Mouse (Mus musculus): ENCODE measurements at regions not wholly inside any gene's neighbourhood (a gene's known extent, or its start where the extent isn't known, plus 50 kb on each side); places are given as distances from the start of the nearest gene placed in this dataset.

DNA sequence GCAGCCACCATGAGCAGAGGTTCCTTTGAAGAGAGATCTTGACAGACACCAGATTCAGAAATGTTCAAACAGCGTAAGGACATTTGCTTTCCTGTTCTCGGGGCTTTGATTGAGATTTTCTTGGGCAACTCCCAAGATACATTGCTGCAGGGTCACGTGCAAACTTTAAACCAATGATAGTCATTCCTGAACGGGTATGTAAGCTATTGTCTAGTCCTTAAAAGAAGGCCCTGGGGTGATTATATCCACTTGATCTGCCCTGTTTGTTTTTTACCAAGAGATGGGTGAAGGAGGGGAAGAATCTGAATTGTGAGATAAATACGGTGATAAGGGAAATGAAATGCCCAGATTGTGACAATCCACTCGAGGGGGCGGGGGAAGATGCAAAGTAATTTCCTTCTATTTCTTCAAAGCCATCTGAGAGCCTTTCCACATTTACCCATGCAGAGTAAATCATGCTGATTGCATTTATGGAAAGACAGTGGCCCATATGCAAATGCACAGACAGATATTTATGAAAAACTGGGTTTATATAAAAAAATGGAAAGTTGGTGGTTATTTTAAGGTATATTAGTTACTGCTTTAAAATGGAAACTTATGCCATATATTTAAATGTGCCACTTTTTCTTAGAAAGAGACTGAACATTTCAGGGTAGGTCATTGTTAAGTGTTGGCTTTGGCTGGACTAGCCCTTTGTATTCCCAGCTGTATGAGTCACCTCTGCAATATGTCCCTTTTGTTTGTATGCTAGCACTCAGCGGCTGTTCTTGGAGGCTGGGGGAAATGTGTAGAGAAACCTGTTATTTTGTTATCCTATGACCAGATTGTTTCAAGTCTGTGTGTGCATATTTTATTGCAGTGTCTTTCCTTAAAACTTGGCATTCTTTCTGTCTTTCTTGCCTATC, 142.7 kb upstream of the Igbp1b start:
- no peak for TF ChIP-seq CTCF (IDR thresholded peaks at IDR 0.05; ENCODE audit: borderline replicate concordance, extremely low read depth, insufficient read depth, insufficient read length)
- DNase-seq (ENCODE audit: low read depth) = peak; percentile 66

DNA sequence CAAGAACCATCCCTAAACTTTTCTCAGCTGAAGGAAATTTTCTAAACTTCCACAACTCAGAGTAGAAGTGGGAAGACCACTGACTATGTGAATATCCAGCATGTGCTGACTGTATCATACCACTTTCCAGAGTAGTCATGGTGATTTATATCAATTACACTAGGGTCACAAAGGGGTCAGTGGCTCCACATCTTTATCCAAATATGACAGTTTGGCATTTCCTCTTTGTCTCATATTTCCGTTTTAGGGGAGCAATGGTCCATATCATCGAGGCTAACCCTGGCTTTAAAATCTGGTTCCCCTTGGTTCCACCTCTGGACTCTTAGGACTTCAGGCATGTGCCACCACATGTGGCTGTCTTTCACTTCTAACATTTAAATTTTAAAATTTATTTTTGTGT, 136.4 kb upstream of the Igbp1b start:
- TF ChIP-seq POLR2A (IDR thresholded peaks at IDR 0.05; ENCODE audit: borderline replicate concordance, extremely low read depth, insufficient read depth, insufficient read length, poor library complexity, severe bottlenecking) (no peak), CTCF (IDR thresholded peaks at IDR 0.05; ENCODE audit: borderline replicate concordance, extremely low read depth, insufficient read depth, insufficient read length) (no peak)
- no peak for DNase-seq (ENCODE audit: low read depth)

DNA sequence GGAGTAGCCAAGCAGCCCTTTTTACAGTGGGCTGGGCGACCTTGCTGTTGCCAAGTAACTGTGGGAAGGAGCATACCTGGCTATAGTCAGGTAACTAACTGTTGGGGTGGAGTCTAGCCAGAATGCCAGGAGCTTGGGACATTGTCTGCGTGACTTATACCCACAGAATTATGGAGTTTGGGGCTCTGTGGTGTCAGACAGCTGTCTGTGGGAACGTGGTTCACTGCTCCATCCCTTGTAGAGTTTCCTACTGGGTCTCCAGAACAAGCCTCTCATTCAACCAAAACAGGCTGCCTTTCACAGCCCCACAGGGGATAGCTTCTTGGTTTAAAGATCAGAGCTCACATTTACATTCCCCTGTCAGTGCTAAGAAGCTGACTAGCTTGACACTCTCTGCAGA, 134.5 kb upstream of the Igbp1b start:
- TF ChIP-seq POLR2A (IDR thresholded peaks at IDR 0.05; ENCODE audit: borderline replicate concordance, extremely low read depth, insufficient read depth, insufficient read length, poor library complexity, severe bottlenecking) (no peak), CTCF (IDR thresholded peaks at IDR 0.05; ENCODE audit: borderline replicate concordance, extremely low read depth, insufficient read depth, insufficient read length) (no peak)
- DNase-seq (ENCODE audit: low read depth) = no peak

DNA sequence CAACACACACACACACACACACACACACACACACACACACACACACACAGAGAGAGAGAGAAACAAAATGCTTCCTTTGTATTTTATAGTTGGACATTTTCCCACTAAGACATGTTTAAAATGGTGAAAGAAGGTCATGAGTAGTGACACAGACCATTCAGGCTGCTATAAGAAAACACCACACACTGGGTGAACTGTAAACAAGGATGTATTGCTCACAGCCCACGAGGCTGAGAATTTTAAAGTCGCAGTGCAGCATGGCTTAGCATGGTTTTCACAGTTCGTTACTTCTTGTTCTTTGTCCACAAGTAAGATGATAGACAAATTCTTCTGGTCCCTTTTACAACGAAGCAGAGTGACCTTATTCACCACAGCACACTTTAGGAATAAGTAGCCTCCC, 124.6 kb upstream of the Igbp1b start:
- DNase-seq (ENCODE audit: low read depth) = peak; percentile 40
- TF ChIP-seq POLR2A (IDR thresholded peaks at IDR 0.05; ENCODE audit: borderline replicate concordance, extremely low read depth, insufficient read depth, insufficient read length, poor library complexity, severe bottlenecking) (no peak), CTCF (IDR thresholded peaks at IDR 0.05; ENCODE audit: borderline replicate concordance, extremely low read depth, insufficient read depth, insufficient read length) (no peak)

DNA sequence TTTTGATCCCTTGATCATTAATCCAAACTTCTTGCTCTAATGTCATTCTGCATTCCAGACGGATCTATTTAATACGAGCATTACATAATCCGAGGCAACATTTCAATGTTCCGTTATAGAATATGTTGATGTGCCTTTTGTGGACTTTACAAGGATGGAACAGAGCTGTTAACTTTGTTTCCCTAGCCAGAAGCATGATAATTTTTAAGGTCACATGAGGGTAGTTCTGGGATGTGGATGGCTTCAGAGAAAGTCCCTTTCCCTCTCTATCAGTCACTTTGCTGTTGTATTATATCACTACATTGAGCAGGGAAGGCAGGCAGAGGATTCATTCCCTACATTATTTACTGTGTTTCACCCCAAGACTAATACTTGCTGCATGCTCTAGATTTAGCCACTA, 124.1 kb upstream of the Igbp1b start:
- TF ChIP-seq CTCF (IDR thresholded peaks at IDR 0.05; ENCODE audit: borderline replicate concordance, extremely low read depth, insufficient read depth, insufficient read length) (no peak), POLR2A (IDR thresholded peaks at IDR 0.05; ENCODE audit: borderline replicate concordance, extremely low read depth, insufficient read depth, insufficient read length, poor library complexity, severe bottlenecking) (no peak)

DNA sequence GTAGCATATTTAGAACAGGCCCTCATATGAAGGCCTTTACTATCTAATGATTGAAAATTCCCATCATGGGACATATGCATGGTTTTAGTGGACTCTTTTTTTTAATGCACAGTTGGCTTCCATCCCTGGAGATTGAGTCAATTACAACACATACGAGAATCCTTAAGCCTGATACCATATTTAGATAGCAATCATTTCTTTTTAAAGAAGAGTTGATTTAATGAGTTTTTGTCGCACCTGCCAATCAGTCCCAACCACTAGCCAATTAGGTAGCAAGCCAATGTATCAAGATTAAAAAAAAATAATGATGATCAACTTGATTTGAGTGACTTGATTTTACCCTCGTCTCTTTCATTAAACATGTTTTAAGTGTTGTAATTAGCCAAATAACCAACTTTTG, 103.6 kb upstream of the Igbp1b start:
- TF ChIP-seq CTCF (IDR thresholded peaks at IDR 0.05; ENCODE audit: borderline replicate concordance, extremely low read depth, insufficient read depth, insufficient read length) (no peak), POLR2A (IDR thresholded peaks at IDR 0.05; ENCODE audit: borderline replicate concordance, extremely low read depth, insufficient read depth, insufficient read length, poor library complexity, severe bottlenecking) (no peak)
- DNase-seq (ENCODE audit: low read depth) = peak; percentile 68

More for the DNA sequence above, 124.1 kb upstream of the Igbp1b start:
- no peak for DNase-seq (ENCODE audit: low read depth)

DNA sequence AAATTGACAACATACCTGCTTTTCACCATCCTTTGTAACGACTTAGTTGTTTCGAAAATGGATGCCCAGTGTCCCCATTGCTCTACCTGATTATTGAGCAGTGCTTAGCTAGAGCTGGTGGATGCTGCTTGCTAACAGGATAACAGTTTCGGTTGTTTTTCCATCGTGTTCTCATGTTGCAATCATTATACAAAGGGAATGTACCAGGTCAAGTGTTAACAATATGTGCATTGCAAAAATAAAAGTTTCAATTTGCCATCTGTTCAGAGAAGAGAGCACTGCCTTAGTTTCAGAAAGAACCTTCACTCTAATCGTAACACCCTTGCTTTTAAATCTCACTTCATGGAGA, 96.6 kb upstream of the Igbp1b start:
- TF ChIP-seq POLR2A (IDR thresholded peaks at IDR 0.05; ENCODE audit: borderline replicate concordance, extremely low read depth, insufficient read depth, insufficient read length, poor library complexity, severe bottlenecking) = no peak
- TF ChIP-seq CTCF (IDR thresholded peaks at IDR 0.05; ENCODE audit: borderline replicate concordance, extremely low read depth, insufficient read depth, insufficient read length) = no peak
- DNase-seq (ENCODE audit: low read depth) = no peak

DNA sequence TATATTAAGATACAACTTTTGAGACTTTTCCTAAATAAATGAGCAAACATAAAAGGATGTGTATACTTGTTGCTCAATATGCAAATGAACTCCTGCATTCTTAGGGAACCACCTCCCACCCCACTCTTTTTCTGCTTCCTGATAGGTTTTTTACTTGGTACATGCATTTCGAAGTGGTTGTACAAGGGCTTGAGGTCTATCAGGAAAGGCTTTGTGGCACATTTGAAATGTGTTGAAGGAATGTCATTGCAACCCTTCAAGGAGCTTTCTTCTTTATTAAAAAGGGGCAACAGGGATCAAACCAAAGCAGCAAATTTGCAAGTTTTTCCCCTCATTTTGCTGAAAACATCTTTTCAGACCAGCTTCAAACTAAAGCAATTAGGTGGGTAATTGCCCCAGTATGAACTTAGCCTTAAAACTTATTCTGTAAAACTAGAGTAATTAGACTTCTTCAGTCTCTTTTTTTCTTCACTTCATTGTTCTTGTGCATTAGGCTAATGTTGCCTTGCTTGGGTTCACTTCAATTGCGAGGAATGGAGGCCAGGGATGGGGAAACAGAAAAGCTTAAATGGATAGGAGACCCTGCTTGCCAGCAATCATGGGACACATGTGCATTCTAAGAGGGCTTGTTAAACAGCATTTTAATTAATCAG, 96.1 kb upstream of the Igbp1b start:
- DNase-seq (ENCODE audit: low read depth) = peak; percentile 94

DNA sequence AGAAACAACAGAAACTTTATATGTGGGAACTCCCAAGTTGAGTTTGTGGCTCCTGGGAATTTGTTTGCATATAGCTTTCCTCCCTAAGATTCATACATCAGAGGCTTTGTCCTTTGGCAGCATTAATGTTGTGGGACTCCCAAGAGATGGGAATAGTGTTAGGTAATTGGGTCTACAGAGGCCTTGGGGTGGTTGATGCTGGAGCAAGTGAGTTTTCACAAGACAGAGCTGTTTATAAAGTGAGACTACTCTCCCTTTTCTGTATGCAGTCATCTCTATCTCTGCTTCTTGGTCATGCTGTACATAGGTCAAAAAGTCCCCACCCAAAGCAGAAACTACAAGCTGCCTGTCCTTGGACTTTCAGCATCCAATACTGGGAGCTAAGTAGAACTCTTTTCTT, 59.4 kb upstream of the Igbp1b start:
- DNase-seq (ENCODE audit: low read depth) = no peak

More for the DNA sequence above, 96.1 kb upstream of the Igbp1b start:
- TF ChIP-seq POLR2A (IDR thresholded peaks at IDR 0.05; ENCODE audit: borderline replicate concordance, extremely low read depth, insufficient read depth, insufficient read length, poor library complexity, severe bottlenecking) (no peak), CTCF (IDR thresholded peaks at IDR 0.05; ENCODE audit: borderline replicate concordance, extremely low read depth, insufficient read depth, insufficient read length) (no peak)

More for the DNA sequence above, 59.4 kb upstream of the Igbp1b start:
- TF ChIP-seq POLR2A (IDR thresholded peaks at IDR 0.05; ENCODE audit: borderline replicate concordance, extremely low read depth, insufficient read depth, insufficient read length, poor library complexity, severe bottlenecking) (no peak), CTCF (IDR thresholded peaks at IDR 0.05; ENCODE audit: borderline replicate concordance, extremely low read depth, insufficient read depth, insufficient read length) (no peak)
